Mouse (Mus musculus) cerebellum, adult 9-10 months (tissue): ENCODE measurements around the gene Olfr1255.

Source experiments
- DNase-seq: peaks from one replicate; pipeline ENCODE4 v3.0.0; 2022

Olfr1255 gene

GRCm38 (mm10) chr2:89811751-89812150, at the start of gene Olfr1255:
Gene Olfr1255, plus strand, starts transcription at chr2:89812051.
- DNase-seq: no peak

- DNase-seq: no peak
These were observed 18.3 kb upstream of the Olfr1255 start, which contains the start of gene Olfr1254 for GRCm38 (mm10) chr2:89793519-89793918. Gene Olfr1254, minus strand, starts transcription at chr2:89793619.

GRCm38 (mm10) chr2:89799583-89799982, 12.3 kb upstream of the Olfr1255 start:
- DNase-seq: no peak

- no peak for DNase-seq
These were observed 1.1 kb upstream of the Olfr1255 start for GRCm38 (mm10) chr2:89810751-89811150.

GRCm38 (mm10) chr2:89820216-89820615, 8.4 kb downstream of the Olfr1255 start:
- no peak for DNase-seq

GRCm38 (mm10) chr2:89841455-89841854, 29.6 kb downstream of the Olfr1255 start, which contains the start of gene Olfr1256:
Gene Olfr1256, minus strand, starts transcription at chr2:89841555.
- DNase-seq: no peak

GRCm38 (mm10) chr2:89848105-89848504, 36.3 kb downstream of the Olfr1255 start, which contains the start of gene Olfr48:
Gene Olfr48, minus strand, starts transcription at chr2:89848205.
- no peak for DNase-seq

GRCm38 (mm10) chr2:89849230-89849629, 37.4 kb downstream of the Olfr1255 start:
- no peak for DNase-seq
